Mouse (Mus musculus): ENCODE data around the gene Daam2.

Daam2 gene

DNA sequence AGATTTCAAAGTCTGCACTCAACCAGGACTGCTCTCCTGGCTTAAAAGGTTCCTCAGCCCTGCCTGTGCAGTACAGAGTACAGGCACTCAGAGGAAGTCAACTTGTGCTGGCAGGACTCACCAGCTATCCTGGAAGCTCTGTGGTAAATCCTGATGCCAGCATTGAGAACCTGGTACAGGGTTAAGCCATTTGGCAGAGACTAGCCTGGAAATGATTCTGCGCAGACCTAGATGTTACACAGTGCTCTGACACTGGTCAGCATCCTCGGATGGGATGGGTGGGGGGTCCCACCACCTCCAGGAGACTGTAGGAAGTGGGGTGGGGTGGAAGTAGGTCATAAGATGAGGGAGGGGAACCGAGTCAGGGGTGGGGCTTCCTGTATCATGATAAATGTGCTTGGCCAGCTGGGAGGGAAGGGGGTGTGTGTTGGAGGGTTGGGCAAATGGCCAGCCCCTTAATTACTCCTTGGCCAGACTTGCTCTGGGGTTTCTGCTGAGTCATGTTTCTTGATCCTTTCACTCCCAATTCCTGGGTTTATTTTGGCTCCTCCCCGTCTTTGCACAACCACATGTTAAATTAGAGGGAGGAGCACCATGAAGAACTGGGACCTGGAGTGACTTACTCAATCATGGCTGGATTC is 132.0 kb downstream of the Daam2 start:
- DNase-seq (ENCODE audit: low spot score): no peak

DNA sequence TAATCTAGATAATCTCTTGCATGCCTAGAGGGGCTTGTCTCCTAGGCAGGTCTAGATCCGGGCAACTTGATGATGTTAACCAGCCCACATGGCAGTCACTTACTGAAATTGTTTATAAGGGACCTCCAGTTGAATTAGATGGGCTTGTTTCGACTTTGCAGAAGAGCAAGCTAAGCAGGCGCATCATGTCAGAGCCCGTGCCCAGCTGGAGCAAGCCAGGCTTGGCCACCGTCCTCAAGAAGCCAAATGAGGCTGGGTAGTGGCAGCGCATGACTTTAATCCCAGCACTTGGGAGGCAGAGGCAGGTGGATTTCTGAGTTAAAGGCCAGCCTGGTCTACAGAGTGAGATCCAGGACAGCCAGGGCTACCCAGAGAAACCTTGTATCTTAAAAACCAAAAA is 133.0 kb downstream of the Daam2 start:
- DNase-seq (ENCODE audit: low spot score): no peak

DNA sequence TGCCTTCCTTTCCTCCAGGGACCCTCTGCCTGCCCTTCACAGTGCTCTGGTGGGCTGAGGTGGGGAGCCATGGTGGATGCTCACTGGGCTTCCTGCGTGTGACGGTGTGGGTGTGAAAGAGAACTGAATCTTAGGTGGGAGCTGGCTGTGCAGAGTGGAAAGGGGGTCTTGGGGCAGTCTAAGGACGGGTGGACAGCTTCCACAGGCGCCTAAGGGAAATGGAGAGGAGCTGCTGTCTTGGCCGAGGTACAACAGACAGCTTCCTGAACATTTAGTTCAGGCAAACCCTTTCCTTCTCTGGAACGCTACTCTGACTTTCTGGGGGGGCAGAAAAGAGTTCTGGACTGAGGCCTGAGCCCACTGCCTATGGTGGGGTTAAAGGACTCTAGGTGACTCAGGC is 134.0 kb downstream of the Daam2 start:
- DNase-seq (ENCODE audit: low spot score): no peak

- DNase-seq (ENCODE audit: low spot score): no peak
Measured at GRCm38 (mm10) chr17:49429471-49430129, 134.5 kb downstream of the Daam2 start.

- no peak for DNase-seq (ENCODE audit: low spot score)
Measured at GRCm38 (mm10) chr17:49428751-49429415, 135.3 kb downstream of the Daam2 start.

DNA sequence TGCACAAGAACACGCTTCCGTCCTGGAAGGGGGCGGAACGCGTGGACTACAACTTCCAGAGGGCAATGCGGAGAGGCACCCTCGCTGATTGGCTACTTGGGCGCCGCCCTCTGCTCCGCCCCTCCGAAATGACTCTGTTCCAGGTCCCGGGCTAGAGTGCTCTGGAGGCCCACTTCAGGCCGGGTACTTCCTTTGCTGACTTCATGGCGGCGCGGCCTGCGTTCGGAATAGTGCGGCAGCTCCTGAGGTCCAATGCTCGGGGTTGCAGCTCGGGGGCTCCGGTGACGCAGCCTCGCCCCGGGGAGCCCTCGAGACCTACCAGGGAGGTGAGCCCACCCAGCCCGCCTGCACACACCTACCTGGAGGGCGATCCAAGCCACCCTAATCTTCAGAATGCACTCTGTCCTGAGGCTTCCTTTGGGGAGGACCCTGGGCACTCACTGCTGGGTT is 135.9 kb downstream of the Daam2 start, which contains the start of gene Mocs1:
Mocs1 (plus strand) TSS at position 124 of the 450 bp plus-strand sequence.
- peak; percentile 75 for DNase-seq (ENCODE audit: low spot score)

GRCm38 (mm10) chr17:49427631-49428238 is 136.4 kb downstream of the Daam2 start:
- no peak for DNase-seq (ENCODE audit: low spot score)

GRCm38 (mm10) chr17:49423872-49424271 is 140.3 kb downstream of the Daam2 start:
- DNase-seq (ENCODE audit: low spot score): no peak

GRCm38 (mm10) chr17:49423067-49423325 is 141.1 kb downstream of the Daam2 start:
- no peak for DNase-seq (ENCODE audit: low spot score)

DNA sequence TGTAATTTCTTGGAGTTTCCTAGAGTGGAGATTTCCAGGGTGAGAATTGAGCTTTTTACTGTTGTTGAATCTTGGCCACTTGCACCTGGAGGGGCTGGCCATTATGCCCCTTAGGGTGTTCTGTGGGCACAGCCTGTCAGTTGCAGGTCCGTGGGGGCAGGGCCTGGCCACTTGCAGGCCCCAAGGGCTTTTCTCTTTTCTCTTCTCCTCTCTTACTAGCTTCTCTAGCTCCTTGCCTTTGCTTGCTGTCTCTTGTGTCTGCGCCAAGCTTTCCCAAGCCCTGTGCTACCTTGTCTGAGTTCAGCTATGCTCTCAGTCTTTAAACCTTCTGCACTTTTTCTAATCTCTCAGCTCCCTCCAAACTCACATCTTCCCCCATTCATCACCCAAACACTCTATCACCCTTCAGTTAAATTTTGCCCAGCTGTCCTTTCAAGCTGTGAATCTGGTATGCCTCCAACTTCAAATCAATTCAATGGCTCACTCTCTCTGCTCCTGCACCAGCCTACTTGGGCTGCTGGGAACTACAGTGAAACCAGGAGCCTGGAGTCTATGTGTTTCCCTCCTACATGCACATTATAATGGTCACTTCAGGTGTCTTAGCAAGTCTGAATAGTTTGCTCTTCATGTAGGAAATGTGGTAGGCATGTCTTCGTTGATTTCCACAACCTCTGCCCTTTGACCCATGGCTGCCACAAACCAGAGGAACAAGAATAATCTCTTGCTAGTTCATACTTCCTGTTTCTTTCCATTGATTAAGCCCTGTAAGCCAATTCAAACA is 141.7 kb downstream of the Daam2 start:
- DNase-seq (ENCODE audit: low spot score): no peak

DNA sequence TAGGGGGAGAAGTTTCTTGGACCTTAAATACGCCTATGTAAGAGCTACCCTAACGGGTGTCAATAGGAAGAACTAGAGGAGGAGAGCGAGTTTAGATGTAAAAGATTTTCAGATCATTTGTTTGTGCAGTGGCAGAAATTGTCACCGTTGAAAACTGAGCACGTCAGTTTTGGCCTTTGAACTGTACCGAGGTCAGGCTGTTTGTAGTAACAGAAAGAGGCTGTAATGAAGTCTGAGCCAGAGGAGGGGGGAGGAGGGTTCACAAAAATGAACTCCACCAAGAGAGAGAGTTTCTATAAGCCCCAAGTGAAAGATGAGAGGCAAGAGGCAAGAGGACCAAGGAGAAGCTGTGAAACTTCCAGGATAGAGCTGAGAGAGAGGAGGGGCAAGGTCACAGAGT is 144.3 kb downstream of the Daam2 start:
- no peak for DNase-seq (ENCODE audit: low spot score)

GRCm38 (mm10) chr17:49416228-49416627 is 147.9 kb downstream of the Daam2 start:
- DNase-seq (ENCODE audit: low spot score): no peak

- no peak for DNase-seq (ENCODE audit: low spot score)
Measured at GRCm38 (mm10) chr17:49413554-49413953, 150.6 kb downstream of the Daam2 start.

DNA sequence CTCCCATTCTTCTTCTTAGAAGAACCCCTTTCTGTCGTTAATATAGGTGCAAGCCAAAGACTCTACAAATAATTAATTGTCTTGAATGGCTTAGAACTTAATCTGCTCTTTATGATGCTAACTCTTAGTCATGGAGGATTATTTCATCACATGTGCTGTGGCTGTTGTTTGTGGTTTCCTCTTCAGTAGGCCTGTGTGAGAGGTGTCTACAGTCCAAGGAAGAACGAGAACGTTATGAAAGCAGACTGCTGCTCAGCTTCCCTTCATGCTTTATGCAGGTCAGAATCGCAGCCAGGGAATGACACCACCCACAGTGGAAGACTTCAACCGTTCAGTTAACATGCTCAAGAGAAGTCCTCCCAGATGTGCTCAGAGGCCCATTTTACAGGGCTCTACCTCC is 151.2 kb downstream of the Daam2 start:
- DNase-seq (ENCODE audit: low spot score): no peak
